Mouse (Mus musculus) kidney, embryonic 14.5 days (tissue): ENCODE results near the gene Scn3a. TPM values are rescaled to one million over a fixed set of nuclear protein-coding genes. Genes with fewer than 3 reads are reported as not detected.

ENCODE experiments used
- ATAC-seq: fragments of 200-750 bp; cut with Nextera tagmentation; 2 replicates; pipeline ENCODE4 v1.8.0; 2017; ENCODE audit warnings: moderate number of reproducible peaks, mild to moderate bottlenecking, moderate TSS enrichment, moderate library complexity; ENCODE audit not compliant: low FRiP score, low TSS enrichment
- H3K27ac ChIP-seq: fragments of 300-500 bp; sonication (generic); 2 replicates; pipeline ENCODE4 v1.5.1; 2014; ENCODE audit warnings: low read depth, mild to moderate bottlenecking, low read length, moderate library complexity, mixed read lengths
- H3K27me3 ChIP-seq: fragments of 300-500 bp; sonication (generic); 2 replicates; pipeline ENCODE4 v1.6.1; 2014; ENCODE audit warnings: mild to moderate bottlenecking, low read length; ENCODE audit not compliant: control insufficient read depth, insufficient read depth
- H3K36me3 ChIP-seq: fragments of 300-500 bp; sonication (generic); 2 replicates; pipeline ENCODE4 v1.6.1; 2014; ENCODE audit warnings: low read length, mixed read lengths; ENCODE audit not compliant: control insufficient read depth, insufficient read depth
- H3K4me1 ChIP-seq: fragments of 300-500 bp; sonication (generic); 2 replicates; pipeline ENCODE4 v1.6.1; 2014; ENCODE audit warnings: low read length, mixed read lengths; ENCODE audit not compliant: control insufficient read depth, insufficient read depth
- H3K4me2 ChIP-seq: fragments of 300-500 bp; sonication (generic); replicated peaks from 2 replicates; pipeline ENCODE4 v1.6.1; 2014; ENCODE audit warnings: low read depth, mild to moderate bottlenecking, low read length
- H3K4me3 ChIP-seq: fragments of 300-500 bp; sonication (generic); 2 replicates; pipeline ENCODE4 v1.5.1; 2014; ENCODE audit warnings: mild to moderate bottlenecking, low read length
- H3K9ac ChIP-seq: fragments of 300-500 bp; sonication (generic); 2 replicates; pipeline ENCODE4 v1.6.1; 2014; ENCODE audit warnings: low read depth, mild to moderate bottlenecking, low read length, moderate library complexity
- H3K9me3 ChIP-seq: fragments of 300-500 bp; sonication (generic); 2 replicates; pipeline ENCODE4 v1.6.1; 2016; ENCODE audit warnings: low read length; ENCODE audit not compliant: control insufficient read depth
- WGBS: fragments of 180-500 bp; shearing (Covaris S2); extraction: QIAGEN DNeasy Blood & Tissue Kit; methylation state at CpG from one replicate; pipeline ENCODE4 v1.1.7; 2014; 5-methylcytosine and 5-hydroxymethylcytosine counted together
- polyA plus RNA-seq: library from polyadenylated mRNA; unstranded; fragments of >200 nt; fragmentation: Nextera tagmentation; extraction: Ambion mirVana; gene quantifications from 2 replicates; pipeline ENCODE4 v1.2.1, GENCODE M21; 2014

The Scn3a gene
- polyA plus RNA-seq, 1 experiment from 2014 or later = 0.22 TPM

DNA sequence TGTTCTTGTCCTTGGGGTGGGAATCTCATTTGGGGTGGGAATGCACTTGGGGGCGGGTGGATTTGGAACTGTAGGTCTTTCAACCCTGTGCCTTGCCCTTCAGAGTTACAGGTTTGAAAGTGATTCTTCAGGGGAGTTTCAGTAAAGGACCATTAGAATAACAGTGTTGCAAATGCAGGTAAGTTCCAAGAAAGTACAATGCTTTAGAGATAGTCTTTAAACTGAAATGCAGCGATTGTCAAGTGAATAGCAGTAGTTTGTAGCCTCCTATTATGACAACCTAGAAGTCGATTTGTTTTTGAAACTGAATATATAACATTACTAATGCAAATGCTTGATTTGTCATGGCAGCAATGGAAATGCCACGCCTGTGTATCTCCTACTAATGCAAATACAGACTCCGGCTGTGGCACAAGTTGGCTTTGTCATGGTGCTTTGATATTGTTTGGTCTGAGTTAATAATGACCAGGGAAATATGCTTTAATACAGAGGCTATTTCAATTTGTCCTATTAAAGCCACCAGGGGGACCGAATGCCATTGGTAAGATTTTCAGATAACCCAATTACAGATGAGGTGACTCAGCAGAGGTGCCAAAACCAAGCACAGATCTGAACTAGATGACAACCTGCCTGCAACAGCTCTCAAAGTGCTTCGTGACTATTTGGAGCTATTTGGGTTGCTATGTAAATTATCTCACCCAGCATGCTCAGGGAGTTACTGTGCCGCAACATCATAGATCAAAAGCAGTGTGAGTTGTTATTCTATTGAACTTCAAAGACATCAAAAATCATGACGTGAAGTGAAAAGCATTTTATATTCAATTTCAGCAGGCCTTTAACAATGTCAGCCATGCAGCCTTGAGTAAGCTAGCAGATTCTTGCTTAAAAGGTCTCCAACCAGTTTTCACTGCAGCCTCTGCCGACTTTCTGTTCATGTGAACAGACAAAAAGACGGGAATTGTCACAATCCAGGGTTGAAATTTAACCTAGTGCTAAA, 145.9 kb downstream of the Scn3a start:
- 62% methylated on average over 11 of the region's 11 CpGs for WGBS
- H3K9ac ChIP-seq = no peak overlapping the region
- H3K27me3 ChIP-seq = no peaks in the 10 kb centered on the region
- no peak overlapping the region for H3K27ac ChIP-seq
- no peak overlapping the region for H3K4me2 ChIP-seq
- no peak for ATAC-seq
- no peaks in the 10 kb centered on the region for H3K36me3 ChIP-seq
- no peaks in the 10 kb centered on the region for H3K4me1 ChIP-seq
- no peak overlapping the region for H3K4me3 ChIP-seq
- no peaks in the 10 kb centered on the region for H3K9me3 ChIP-seq

GRCm38 (mm10) chr2:65418608-65419007, 148.8 kb downstream of the Scn3a start:
- H3K9me3 ChIP-seq = no peaks in the 10 kb centered on the region
- H3K27ac ChIP-seq = no peak overlapping the region
- H3K27me3 ChIP-seq = no peaks in the 10 kb centered on the region
- H3K4me1 ChIP-seq = 0 out of 2 replicates have a peak, but pooled peaks cover 6% of the 10 kb centered on the region
- no peak overlapping the region for H3K4me2 ChIP-seq
- no peaks in the 10 kb centered on the region for H3K36me3 ChIP-seq
- 45% methylated on average over 1 of the region's 1 CpGs for WGBS
- H3K9ac ChIP-seq = no peak overlapping the region
- no peak overlapping the region for H3K4me3 ChIP-seq
- ATAC-seq = no peak

- WGBS = 96% methylated on average over 1 of the region's 1 CpGs
- H3K9me3 ChIP-seq = no peaks in the 10 kb centered on the region
Measured at GRCm38 (mm10) chr2:65416535-65416934, 150.9 kb downstream of the Scn3a start.

GRCm38 (mm10) chr2:65415294-65415693, 152.1 kb downstream of the Scn3a start:
- Histone ChIP-seq H3K9ac (no peak overlapping the region), H3K4me3 (no peak overlapping the region), H3K36me3 (no peaks in the 10 kb centered on the region), H3K4me2 (peak overlapping the region; percentile 71; the same call in 1 of the 2 replicates), H3K9me3 (no peaks in the 10 kb centered on the region), H3K27me3 (no peaks in the 10 kb centered on the region), H3K4me1 (0 out of 2 replicates have a peak, but pooled peaks cover 6% of the 10 kb centered on the region), H3K27ac (no peak overlapping the region)
- ATAC-seq = no peak
- 2% methylated on average over 2 of the region's 2 CpGs for WGBS

More at GRCm38 (mm10) chr2:65416535-65416934, 150.9 kb downstream of the Scn3a start:
- no peaks in the 10 kb centered on the region for H3K36me3 ChIP-seq
- H3K27me3 ChIP-seq = no peaks in the 10 kb centered on the region
- H3K4me1 ChIP-seq = 0 out of 2 replicates have a peak, but pooled peaks cover 6% of the 10 kb centered on the region
- H3K9ac ChIP-seq = no peak overlapping the region
- H3K27ac ChIP-seq = no peak overlapping the region
- H3K4me2 ChIP-seq = no peak overlapping the region
- H3K4me3 ChIP-seq = no peak overlapping the region
- no peak for ATAC-seq

DNA sequence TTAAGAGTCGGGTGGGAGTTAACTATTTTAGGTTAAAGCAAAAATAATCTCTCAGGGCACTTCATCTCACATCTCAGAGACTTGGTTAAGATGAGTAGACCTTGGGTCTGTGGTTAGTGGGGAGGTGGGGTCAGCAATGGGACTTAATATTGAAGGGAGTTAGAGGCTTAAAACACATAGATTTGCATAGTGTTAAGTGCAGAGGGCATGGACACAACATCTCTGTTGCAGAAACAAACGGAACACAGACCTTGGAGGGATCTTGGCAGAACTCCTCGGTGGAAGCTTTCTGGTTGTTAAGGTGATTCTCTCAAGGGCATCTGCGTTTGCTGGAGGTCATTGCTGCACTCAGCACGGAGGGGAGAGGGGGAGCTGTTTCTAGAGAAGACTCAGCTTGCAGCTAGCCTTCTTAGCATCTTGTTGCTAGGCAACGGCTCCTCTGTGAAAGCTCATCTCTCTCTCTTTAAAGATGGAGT, 152.6 kb downstream of the Scn3a start:
- no peaks in the 10 kb centered on the region for H3K36me3 ChIP-seq
- no peaks in the 10 kb centered on the region for H3K9me3 ChIP-seq
- H3K4me1 ChIP-seq = 0 out of 2 replicates have a peak, but pooled peaks cover 6% of the 10 kb centered on the region
- WGBS = 4% methylated on average over 6 of the region's 6 CpGs
- H3K27me3 ChIP-seq = no peaks in the 10 kb centered on the region
- ATAC-seq = peak; percentile 79
- H3K4me3 ChIP-seq = no peak overlapping the region; the same call in 1 of the 2 replicates
- 0 out of 2 replicates have a peak overlapping the region, but pooled peaks have one; percentile 23 for H3K9ac ChIP-seq
- H3K27ac ChIP-seq = no peak overlapping the region
- H3K4me2 ChIP-seq = peak overlapping the region; percentile 71

DNA sequence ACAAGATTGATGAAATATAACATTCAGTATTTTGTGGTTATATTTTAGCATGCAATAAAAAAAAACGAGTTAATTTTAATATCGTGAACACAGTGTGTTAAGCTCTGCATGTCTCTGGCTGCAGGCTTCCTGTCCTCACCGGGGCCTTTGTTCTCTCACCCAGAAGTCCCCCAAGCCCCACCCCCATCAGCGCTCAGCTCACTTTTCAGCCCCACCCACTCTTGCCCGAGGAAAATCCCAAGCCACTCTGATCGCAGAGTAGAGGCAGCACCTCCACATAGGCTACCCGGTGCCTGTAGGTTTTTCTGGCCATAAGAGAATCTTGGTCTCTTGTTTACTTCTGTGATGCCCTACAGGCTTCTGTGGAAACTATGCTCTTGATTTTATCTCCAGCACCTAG, 153.2 kb downstream of the Scn3a start:
- Histone ChIP-seq H3K27ac (no peak overlapping the region), H3K4me2 (peak overlapping the region; percentile 71), H3K4me3 (peak overlapping the region; percentile 30), H3K9me3 (no peaks in the 10 kb centered on the region), H3K36me3 (no peaks in the 10 kb centered on the region), H3K9ac (peak overlapping the region; percentile 23; the same call in 1 of the 2 replicates), H3K27me3 (no peaks in the 10 kb centered on the region), H3K4me1 (0 out of 2 replicates have a peak, but pooled peaks cover 6% of the 10 kb centered on the region)
- ATAC-seq = peak; percentile 93
- WGBS = 0% methylated on average over 7 of the region's 7 CpGs

DNA sequence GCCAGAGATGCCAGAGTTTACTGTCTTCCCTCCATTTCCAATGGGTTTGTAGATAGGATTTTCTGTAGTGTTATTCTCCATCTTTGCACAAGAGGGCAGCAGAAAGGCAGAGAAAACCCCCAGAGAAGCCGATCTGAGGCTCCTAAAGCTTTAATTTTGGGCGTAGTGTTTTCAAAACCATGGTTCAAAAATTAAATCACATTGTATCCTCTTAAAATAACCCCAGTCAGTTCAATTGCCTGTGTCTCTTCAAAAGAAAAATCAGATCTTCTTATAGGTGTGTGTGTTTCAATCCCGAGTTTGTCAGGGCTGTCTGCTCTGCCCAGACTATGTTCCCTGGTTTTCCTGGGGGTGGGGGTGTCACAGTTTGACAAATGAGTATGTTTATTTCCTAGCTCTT, 153.7 kb downstream of the Scn3a start:
- ATAC-seq = peak; percentile 72
- WGBS = 0% methylated on average over 3 of the region's 3 CpGs
- Histone ChIP-seq H3K36me3 (no peaks in the 10 kb centered on the region), H3K27me3 (no peaks in the 10 kb centered on the region), H3K27ac (peak overlapping the region; percentile 51; the same call in 1 of the 2 replicates), H3K4me3 (peak overlapping the region; percentile 30), H3K4me1 (0 out of 2 replicates have a peak, but pooled peaks cover 6% of the 10 kb centered on the region), H3K9ac (peak overlapping the region; percentile 48; the same call in 1 of the 2 replicates), H3K4me2 (peak overlapping the region; percentile 71), H3K9me3 (no peaks in the 10 kb centered on the region)
